Mouse (Mus musculus): ENCODE results near the gene Tmem251. TPM values are rescaled to one million over a fixed set of nuclear protein-coding genes. Genes with fewer than 3 reads are reported as not detected.

Tmem251 gene
- polyA plus RNA-seq, 1 experiment: 4.9 TPM

- TF ChIP-seq POLR2A (IDR thresholded peaks at IDR 0.05; ENCODE audit: borderline replicate concordance, extremely low read depth, insufficient read depth, insufficient read length, poor library complexity, severe bottlenecking): no peak
- no peak for TF ChIP-seq CTCF (IDR thresholded peaks at IDR 0.05; ENCODE audit: borderline replicate concordance, extremely low read depth, insufficient read depth, insufficient read length)
- no peak for DNase-seq (ENCODE audit: low read depth)
These were observed 30.3 kb upstream of the Tmem251 start for GRCm38 (mm10) chr12:102713153-102713865.

GRCm38 (mm10) chr12:102714116-102714515, 29.4 kb upstream of the Tmem251 start:
- TF ChIP-seq POLR2A (IDR thresholded peaks at IDR 0.05; ENCODE audit: borderline replicate concordance, extremely low read depth, insufficient read depth, insufficient read length, poor library complexity, severe bottlenecking) (no peak), CTCF (IDR thresholded peaks at IDR 0.05; ENCODE audit: borderline replicate concordance, extremely low read depth, insufficient read depth, insufficient read length) (no peak)
- DNase-seq (ENCODE audit: low read depth): no peak

GRCm38 (mm10) chr12:102714654-102715395, 28.7 kb upstream of the Tmem251 start:
- no peak for TF ChIP-seq POLR2A (IDR thresholded peaks at IDR 0.05; ENCODE audit: borderline replicate concordance, extremely low read depth, insufficient read depth, insufficient read length, poor library complexity, severe bottlenecking)
- TF ChIP-seq CTCF (IDR thresholded peaks at IDR 0.05; ENCODE audit: borderline replicate concordance, extremely low read depth, insufficient read depth, insufficient read length): no peak
- DNase-seq (ENCODE audit: low read depth): no peak

- DNase-seq (ENCODE audit: low read depth): peak; percentile 85
- TF ChIP-seq POLR2A (IDR thresholded peaks at IDR 0.05; ENCODE audit: borderline replicate concordance, extremely low read depth, insufficient read depth, insufficient read length, poor library complexity, severe bottlenecking) (no peak), CTCF (IDR thresholded peaks at IDR 0.05; ENCODE audit: borderline replicate concordance, extremely low read depth, insufficient read depth, insufficient read length) (peak; percentile 79)
These were observed 23.8 kb upstream of the Tmem251 start for GRCm38 (mm10) chr12:102719552-102720315.

GRCm38 (mm10) chr12:102722451-102722850, 21.1 kb upstream of the Tmem251 start:
- TF ChIP-seq POLR2A (IDR thresholded peaks at IDR 0.05; ENCODE audit: borderline replicate concordance, extremely low read depth, insufficient read depth, insufficient read length, poor library complexity, severe bottlenecking) (no peak), CTCF (IDR thresholded peaks at IDR 0.05; ENCODE audit: borderline replicate concordance, extremely low read depth, insufficient read depth, insufficient read length) (no peak)
- DNase-seq (ENCODE audit: low read depth): no peak

- no peak for DNase-seq (ENCODE audit: low read depth)
- TF ChIP-seq POLR2A (IDR thresholded peaks at IDR 0.05; ENCODE audit: borderline replicate concordance, extremely low read depth, insufficient read depth, insufficient read length, poor library complexity, severe bottlenecking) (no peak), CTCF (IDR thresholded peaks at IDR 0.05; ENCODE audit: borderline replicate concordance, extremely low read depth, insufficient read depth, insufficient read length) (no peak)
These were observed 20.6 kb upstream of the Tmem251 start for GRCm38 (mm10) chr12:102722966-102723365.

GRCm38 (mm10) chr12:102723861-102724260, 19.7 kb upstream of the Tmem251 start:
- TF ChIP-seq CTCF (IDR thresholded peaks at IDR 0.05; ENCODE audit: borderline replicate concordance, extremely low read depth, insufficient read depth, insufficient read length): no peak
- no peak for TF ChIP-seq POLR2A (IDR thresholded peaks at IDR 0.05; ENCODE audit: borderline replicate concordance, extremely low read depth, insufficient read depth, insufficient read length, poor library complexity, severe bottlenecking)
- peak; percentile 58 for DNase-seq (ENCODE audit: low read depth)

GRCm38 (mm10) chr12:102725146-102725545, 18.4 kb upstream of the Tmem251 start:
- TF ChIP-seq CTCF (IDR thresholded peaks at IDR 0.05; ENCODE audit: borderline replicate concordance, extremely low read depth, insufficient read depth, insufficient read length) (no peak), POLR2A (IDR thresholded peaks at IDR 0.05; ENCODE audit: borderline replicate concordance, extremely low read depth, insufficient read depth, insufficient read length, poor library complexity, severe bottlenecking) (no peak)
- DNase-seq (ENCODE audit: low read depth): no peak

- peak; percentile 39 for DNase-seq (ENCODE audit: low read depth)
These were observed 17.8 kb upstream of the Tmem251 start for GRCm38 (mm10) chr12:102725761-102726175.

GRCm38 (mm10) chr12:102729855-102730797, 13.4 kb upstream of the Tmem251 start:
- TF ChIP-seq POLR2A (IDR thresholded peaks at IDR 0.05; ENCODE audit: borderline replicate concordance, extremely low read depth, insufficient read depth, insufficient read length, poor library complexity, severe bottlenecking): no peak; the same call in 1 of the 2 replicates
- no peak for TF ChIP-seq CTCF (IDR thresholded peaks at IDR 0.05; ENCODE audit: borderline replicate concordance, extremely low read depth, insufficient read depth, insufficient read length)
- DNase-seq (ENCODE audit: low read depth): peak; percentile 98

More at GRCm38 (mm10) chr12:102725761-102726175, 17.8 kb upstream of the Tmem251 start:
- TF ChIP-seq CTCF (IDR thresholded peaks at IDR 0.05; ENCODE audit: borderline replicate concordance, extremely low read depth, insufficient read depth, insufficient read length): no peak
- no peak for TF ChIP-seq POLR2A (IDR thresholded peaks at IDR 0.05; ENCODE audit: borderline replicate concordance, extremely low read depth, insufficient read depth, insufficient read length, poor library complexity, severe bottlenecking)

Measured in brain, embryonic 14.5 days (tissue).